Mouse (Mus musculus) hindbrain, postnatal 0 days (tissue): ENCODE measurements around the gene Nr4a1. TPM values are rescaled to one million over a fixed set of nuclear protein-coding genes. Genes with fewer than 3 reads are reported as not detected.

Experiments
- ATAC-seq: fragments of 200-750 bp; cut with Nextera tagmentation; 2 replicates; pipeline ENCODE4 v1.8.0; 2017; ENCODE audit warnings: mild to moderate bottlenecking, moderate TSS enrichment, moderate library complexity
- DNase-seq: peaks from one replicate; pipeline ENCODE4 v3.0.0-alpha.2; 2015; ENCODE audit warnings: low spot score
- H3K27ac ChIP-seq: fragments of 300-500 bp; sonication (generic); 2 replicates; pipeline ENCODE4 v1.5.1; 2014; ENCODE audit warnings: mild to moderate bottlenecking
- H3K27me3 ChIP-seq: fragments of 300-500 bp; sonication (generic); 2 replicates; pipeline ENCODE4 v1.6.1; 2014; ENCODE audit warnings: low read length, mixed read lengths; ENCODE audit not compliant: insufficient read depth
- H3K36me3 ChIP-seq: fragments of 300-500 bp; sonication (generic); 2 replicates; pipeline ENCODE4 v1.6.1; 2014; ENCODE audit warnings: low read length, mixed read lengths; ENCODE audit not compliant: insufficient read depth
- H3K4me1 ChIP-seq: fragments of 300-500 bp; sonication (generic); 2 replicates; pipeline ENCODE4 v1.6.1; 2014; ENCODE audit warnings: antibody characterized with exemption, low read length, mixed read lengths; ENCODE audit not compliant: insufficient read depth
- H3K4me2 ChIP-seq: fragments of 300-500 bp; sonication (generic); 2 replicates; pipeline ENCODE4 v1.6.1; 2014; ENCODE audit warnings: low read depth, mild to moderate bottlenecking, low read length, moderate library complexity, mixed read lengths
- H3K4me3 ChIP-seq: fragments of 300-500 bp; sonication (generic); 2 replicates; pipeline ENCODE4 v1.5.1; 2014; ENCODE audit warnings: low read length
- H3K9ac ChIP-seq: fragments of 300-500 bp; sonication (generic); replicated peaks from 2 replicates; pipeline ENCODE4 v1.6.1; 2014; ENCODE audit warnings: mild to moderate bottlenecking, low read length, moderate library complexity, mixed read lengths
- H3K9me3 ChIP-seq: fragments of 300-500 bp; sonication (generic); 2 replicates; pipeline ENCODE4 v1.6.1; 2016; ENCODE audit warnings: low read length, mixed read lengths
- CTCF ChIP-seq: IDR thresholded peaks from 2 replicates; pipeline ENCODE4 v1.5.1; 2016; ENCODE audit warnings: antibody characterized with exemption, control low read depth, low read depth
- WGBS: fragments of 180-500 bp; shearing (Covaris S2); extraction: QIAGEN DNeasy Blood & Tissue Kit; methylation state at CpG from one replicate; pipeline ENCODE4 v1.1.7; 2014; 5-methylcytosine and 5-hydroxymethylcytosine counted together
- polyA plus RNA-seq: library from polyadenylated mRNA; unstranded; fragments of >200 nt; fragmentation: Nextera tagmentation; extraction: Ambion mirVana; gene quantifications from 2 replicates; pipeline ENCODE4 v1.2.1, GENCODE M21; 2015
- total RNA-seq: library from RNA; depleted of rRNA; stranded (reverse); fragments of >200 nt; gene quantifications from 2 replicates; pipeline ENCODE4 v1.2.3, GENCODE M21; 2014; rRNA removed

The Nr4a1 gene
- total RNA-seq: 9.3 and 10.3 TPM in 2 replicates
- 5.3 and 6.5 TPM in 2 replicates for polyA plus RNA-seq

DNA sequence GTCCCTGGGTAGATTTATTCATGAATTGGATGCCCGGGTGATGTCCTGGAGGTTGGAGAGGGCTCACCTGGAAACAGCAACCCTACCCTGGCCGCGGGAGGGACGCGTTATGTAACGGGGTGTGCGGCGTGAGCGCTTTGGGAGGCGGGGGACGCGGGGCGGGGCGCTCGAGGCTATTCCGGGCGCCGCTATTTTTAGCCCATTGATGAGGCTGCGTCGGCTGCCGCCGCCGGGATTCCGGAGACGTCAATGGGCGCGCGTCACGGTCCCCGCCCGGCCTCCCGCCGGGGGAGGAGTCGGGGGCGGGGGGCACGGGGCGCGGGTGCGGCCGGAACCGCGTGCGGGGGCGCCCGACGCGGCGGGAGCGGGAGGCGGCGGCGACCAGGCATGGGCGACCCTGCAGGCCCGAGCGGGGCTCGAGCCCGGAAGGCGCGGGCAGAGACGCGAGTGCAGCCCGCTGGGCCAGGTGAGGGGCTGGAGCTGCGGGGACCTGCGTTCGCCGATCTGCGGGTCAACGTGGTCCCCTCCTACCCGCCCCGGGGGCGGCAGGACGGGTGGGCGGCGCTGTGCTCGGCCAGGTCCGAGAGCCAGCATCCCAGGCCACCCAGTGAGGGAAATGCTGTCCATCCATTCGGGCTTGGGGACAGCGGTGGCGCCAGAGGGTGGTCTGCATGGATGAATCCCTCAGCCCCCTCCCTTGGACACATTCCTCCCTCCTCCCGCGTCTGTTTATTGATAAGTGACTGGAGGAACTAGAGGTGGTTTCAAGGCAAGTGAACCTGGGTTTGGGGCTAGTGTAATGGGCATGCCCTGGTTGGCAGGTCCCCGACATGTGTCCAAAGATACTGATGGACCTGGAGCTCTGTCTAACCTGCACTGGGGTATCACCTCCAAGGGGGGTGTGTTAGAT, at the start of gene Nr4a1:
Gene Nr4a1, plus strand, starts transcription at position 384 of the 910 bp plus-strand sequence.
- H3K9ac ChIP-seq: peak within 1 kb of the TSS; percentile 64
- H3K4me1 ChIP-seq: no peaks in the 10 kb centered on the region
- H3K4me3 ChIP-seq: peak within 1 kb of the TSS; percentile 58
- H3K4me2 ChIP-seq: peak within 1 kb of the TSS; percentile 58
- TF ChIP-seq CTCF: no peak
- peak; percentile 79 for DNase-seq
- WGBS: 1% methylated on average over 75 of the region's 82 CpGs
- ATAC-seq: peak; percentile 61; the same call in 1 of the 2 replicates
- H3K36me3 ChIP-seq: no peaks in the 10 kb centered on the region
- no peaks in the 10 kb centered on the region for H3K27me3 ChIP-seq
- no peaks in the 10 kb centered on the region for H3K9me3 ChIP-seq
- H3K27ac ChIP-seq: peak within 1 kb of the TSS; percentile 27

GRCm38 (mm10) chr15:101204781-101205180, 49.3 kb upstream of the Nr4a1 start:
- Histone ChIP-seq H3K4me2 (no peak overlapping the region), H3K27ac (no peak overlapping the region), H3K4me3 (no peak overlapping the region), H3K9me3 (no peaks in the 10 kb centered on the region), H3K36me3 (peaks cover 68% of the 10 kb centered on the region), H3K4me1 (no peaks in the 10 kb centered on the region), H3K9ac (no peak overlapping the region), H3K27me3 (no peaks in the 10 kb centered on the region)
- ATAC-seq (no peak), DNase-seq (no peak)
- no peak for TF ChIP-seq CTCF
- WGBS: 85% methylated on average over 7 of the region's 7 CpGs

GRCm38 (mm10) chr15:101210228-101210627, 43.8 kb upstream of the Nr4a1 start:
- WGBS: 68% methylated on average over 6 of the region's 6 CpGs
- Histone ChIP-seq H3K4me2 (no peak overlapping the region), H3K9ac (no peak overlapping the region), H3K36me3 (peaks cover 41% of the 10 kb centered on the region), H3K27me3 (no peaks in the 10 kb centered on the region), H3K27ac (no peak overlapping the region), H3K9me3 (no peaks in the 10 kb centered on the region), H3K4me1 (no peaks in the 10 kb centered on the region), H3K4me3 (no peak overlapping the region)
- ATAC-seq: no peak
- peak; percentile 80 for DNase-seq
- TF ChIP-seq CTCF: peak; percentile 78

- Histone ChIP-seq H3K27ac (no peak overlapping the region), H3K27me3 (no peaks in the 10 kb centered on the region), H3K9me3 (no peaks in the 10 kb centered on the region), H3K9ac (no peak overlapping the region), H3K4me3 (no peak overlapping the region), H3K4me1 (no peaks in the 10 kb centered on the region), H3K36me3 (peaks cover 39% of the 10 kb centered on the region), H3K4me2 (no peak overlapping the region)
- no peak for ATAC-seq
- 91% methylated on average over 14 of the region's 14 CpGs for WGBS
- no peak for TF ChIP-seq CTCF
- DNase-seq: no peak
Observed at GRCm38 (mm10) chr15:101210998-101211613, 43.0 kb upstream of the Nr4a1 start.

DNA sequence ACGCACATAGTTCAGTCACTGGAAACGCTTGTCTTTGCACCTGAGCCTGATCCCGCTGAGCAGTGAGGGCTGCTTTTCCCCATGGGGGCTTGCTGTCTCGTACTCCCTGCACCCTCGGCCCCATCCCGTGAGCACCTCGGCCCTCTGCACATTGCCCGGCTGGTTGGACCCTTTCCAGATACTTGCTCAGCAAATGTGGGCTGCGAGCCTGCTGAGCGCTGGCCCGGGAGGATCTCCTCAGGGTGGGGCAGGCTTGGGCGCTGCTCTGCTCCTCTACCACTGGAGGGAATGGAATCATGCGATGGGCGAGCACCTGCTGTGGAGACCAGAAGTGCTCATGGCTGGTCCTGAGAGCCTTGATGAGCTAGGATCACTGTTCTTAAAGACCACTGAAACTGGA, 41.6 kb upstream of the Nr4a1 start:
- 64% methylated on average over 14 of the region's 14 CpGs for WGBS
- Histone ChIP-seq H3K9ac (no peak overlapping the region), H3K4me1 (no peaks in the 10 kb centered on the region), H3K4me2 (no peak overlapping the region), H3K27me3 (no peaks in the 10 kb centered on the region), H3K36me3 (peaks cover 28% of the 10 kb centered on the region), H3K9me3 (no peaks in the 10 kb centered on the region), H3K4me3 (no peak overlapping the region), H3K27ac (no peak overlapping the region)
- ATAC-seq: no peak
- TF ChIP-seq CTCF: no peak
- DNase-seq: no peak

GRCm38 (mm10) chr15:101215136-101215535, 38.9 kb upstream of the Nr4a1 start:
- Histone ChIP-seq H3K4me2 (no peak overlapping the region), H3K4me1 (no peaks in the 10 kb centered on the region), H3K36me3 (peaks cover 19% of the 10 kb centered on the region), H3K27me3 (no peaks in the 10 kb centered on the region), H3K27ac (no peak overlapping the region), H3K4me3 (no peak overlapping the region), H3K9me3 (no peaks in the 10 kb centered on the region), H3K9ac (no peak overlapping the region)
- DNase-seq: no peak
- WGBS: 69% methylated on average over 2 of the region's 2 CpGs
- ATAC-seq: no peak
- no peak for TF ChIP-seq CTCF
